Mouse (Mus musculus): Measurements from ENCODE around the gene 4921504E06Rik. TPM values are rescaled to one million over a fixed set of nuclear protein-coding genes. Genes with fewer than 3 reads are reported as not detected.

The 4921504E06Rik gene
- not detected for polyA plus RNA-seq (2015; fragmentation: Illumina TruSeq; extraction: RNeasy Lipid Tissue Mini Kit (QIAGEN cat#74804); ENCODE audit: low read depth, low replicate concordance)

GRCm38 (mm10) chr2:19553821-19554592 lies at the start of gene 4921504E06Rik:
Gene 4921504E06Rik (minus strand): TSS chr2:19553914.

GRCm38 (mm10) chr2:19444931-19445831 lies 108.5 kb downstream of the 4921504E06Rik start, which contains the start of gene Ptf1a:
Gene Ptf1a (plus strand): TSS chr2:19445663.

Other genes starting within 250 kb of the 4921504E06Rik start
- gene Msrb2, start 182.5 kb downstream of the 4921504E06Rik start, polyA plus RNA-seq (2015; fragmentation: Illumina TruSeq; extraction: RNeasy Lipid Tissue Mini Kit (QIAGEN cat#74804); ENCODE audit: low read depth, low replicate concordance): 46.7 TPM
- gene Ptf1a, start 108.3 kb downstream of the 4921504E06Rik start, polyA plus RNA-seq (2015; fragmentation: Illumina TruSeq; extraction: RNeasy Lipid Tissue Mini Kit (QIAGEN cat#74804); ENCODE audit: low read depth, low replicate concordance): not detected
- gene Otud1, start 103.8 kb upstream of the 4921504E06Rik start, polyA plus RNA-seq (2015; fragmentation: Illumina TruSeq; extraction: RNeasy Lipid Tissue Mini Kit (QIAGEN cat#74804); ENCODE audit: low read depth, low replicate concordance): 17.0 TPM

All from brain, adult 10 weeks (tissue).